Mouse (Mus musculus): ENCODE measurements around the gene Herc4. TPM values are rescaled to one million over a fixed set of nuclear protein-coding genes. Genes with fewer than 3 reads are reported as not detected.

The Herc4 gene
- polyA plus RNA-seq, 1 experiment from 2014 or later = 44.1 TPM

DNA sequence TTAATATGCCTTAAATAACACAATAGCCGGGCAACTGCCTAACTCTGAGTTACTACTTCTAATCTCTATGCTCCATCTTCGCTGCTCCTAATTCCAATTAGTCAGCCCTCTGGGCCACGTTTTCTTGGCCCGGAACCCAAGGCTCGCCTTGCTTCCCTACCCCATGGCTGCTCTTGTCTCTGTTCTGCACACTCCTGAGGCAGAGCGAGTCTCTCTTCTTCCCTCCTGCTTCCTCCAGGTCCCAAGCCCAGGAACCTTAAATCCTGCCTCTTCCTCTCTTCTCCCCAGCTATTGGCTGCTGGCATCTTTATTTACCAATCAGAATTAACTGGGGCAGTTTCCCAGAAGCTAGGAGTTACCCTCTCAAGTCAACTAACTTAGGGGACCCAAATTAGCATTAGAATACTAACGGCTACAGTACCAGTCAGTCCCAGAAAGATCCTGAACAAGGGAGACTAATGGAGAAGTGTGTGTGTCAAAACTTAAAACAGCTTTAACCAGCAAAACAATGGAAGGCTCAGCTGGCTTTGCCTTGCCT is 122.4 kb downstream of the Herc4 start:
- no peaks in the 10 kb centered on the region for H3K4me1 ChIP-seq
- H3K27ac ChIP-seq = no peak overlapping the region
- no peak overlapping the region for H3K9ac ChIP-seq
- H3K36me3 ChIP-seq = no peaks in the 10 kb centered on the region
- no peak overlapping the region for H3K4me3 ChIP-seq
- H3K27me3 ChIP-seq = no peaks in the 10 kb centered on the region
- ATAC-seq (ENCODE audit: insufficient number of reproducible peaks, insufficient read depth, low FRiP score, low TSS enrichment) = no peak
- no peaks in the 10 kb centered on the region for H3K9me3 ChIP-seq
- H3K4me2 ChIP-seq (replicated peaks) = peak overlapping the region; percentile 11; the same call in 1 of the 2 replicates
- 56% methylated on average over 7 of the region's 7 CpGs for WGBS

DNA sequence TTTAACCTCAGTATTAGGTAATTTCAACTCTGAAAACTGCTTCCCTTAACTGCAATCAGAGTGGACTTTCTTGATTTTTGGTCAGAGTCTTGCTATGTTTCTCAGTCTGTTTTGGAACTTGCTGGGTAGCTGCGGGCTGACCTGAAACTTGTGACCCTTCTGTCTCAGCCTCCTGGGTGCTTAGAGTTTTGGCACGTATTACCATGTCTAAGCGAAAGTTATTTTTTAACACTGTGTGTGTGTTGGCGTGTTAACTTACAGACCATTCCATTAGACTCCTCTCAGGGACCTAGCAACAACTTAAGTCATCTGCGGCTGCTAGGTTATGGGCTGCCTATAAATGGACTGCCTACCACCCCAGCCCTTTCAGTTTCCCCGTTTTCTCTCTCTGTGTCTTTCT is 123.8 kb downstream of the Herc4 start:
- Histone ChIP-seq H3K9ac (no peak overlapping the region), H3K27me3 (no peaks in the 10 kb centered on the region), H3K36me3 (no peaks in the 10 kb centered on the region), H3K27ac (no peak overlapping the region), H3K4me3 (no peak overlapping the region), H3K9me3 (no peaks in the 10 kb centered on the region), H3K4me2 (replicated peaks) (no peak overlapping the region), H3K4me1 (no peaks in the 10 kb centered on the region)
- no peak for ATAC-seq (ENCODE audit: insufficient number of reproducible peaks, insufficient read depth, low FRiP score, low TSS enrichment)
- WGBS = 69% methylated on average over 6 of the region's 6 CpGs

Other genes with a start within 250 kb of the Herc4 start
- gene Hnrnph3, start 219.6 kb upstream of the Herc4 start, polyA plus RNA-seq (2016; fragmentation: Nextera tagmentation; extraction: Ambion mirVana) = 165 and 176 TPM in 2 replicates
- gene Pbld2, start 219.5 kb upstream of the Herc4 start, polyA plus RNA-seq (2016; fragmentation: Nextera tagmentation; extraction: Ambion mirVana) = 0.52 and 0.92 TPM in 2 replicates
- 1.4 and 2.1 TPM in 2 replicates for gene Pbld1, start 183.6 kb upstream of the Herc4 start, polyA plus RNA-seq (2016; fragmentation: Nextera tagmentation; extraction: Ambion mirVana)
- 11.5 and 16.1 TPM in 2 replicates for gene Atoh7, start 144.2 kb upstream of the Herc4 start, polyA plus RNA-seq (2016; fragmentation: Nextera tagmentation; extraction: Ambion mirVana)
- 0.67 and 0.87 TPM in 2 replicates for gene Mypn, start 39.9 kb upstream of the Herc4 start, polyA plus RNA-seq (2016; fragmentation: Nextera tagmentation; extraction: Ambion mirVana)
- 7.3 and 8.3 TPM in 2 replicates for gene Sirt1, start 137.9 kb downstream of the Herc4 start, polyA plus RNA-seq (2016; fragmentation: Nextera tagmentation; extraction: Ambion mirVana)
- 11.0 and 11.6 TPM in 2 replicates for gene Dnajc12, start 138.6 kb downstream of the Herc4 start, polyA plus RNA-seq (2016; fragmentation: Nextera tagmentation; extraction: Ambion mirVana)
- gene Gm7075, start 178.0 kb downstream of the Herc4 start, polyA plus RNA-seq (2016; fragmentation: Nextera tagmentation; extraction: Ambion mirVana) = not detected in 2 replicates
- gene Ctnna3, start 186.3 kb downstream of the Herc4 start, polyA plus RNA-seq (2016; fragmentation: Nextera tagmentation; extraction: Ambion mirVana) = 0.18 and 0.32 TPM in 2 replicates

Data from embryonic facial prominence, embryonic 12.5 days (tissue).